Mouse (Mus musculus): Measurements from ENCODE around the gene Avpi1.
A peak's percentile ranks its signal among the peaks of the same experiment; 100 is the strongest.

The Avpi1 gene

GRCm38 (mm10) chr19:42128787-42129508 is at the start of gene Avpi1:
Avpi1 (minus strand) TSS chr19:42129059.
- peak; percentile 99 for DNase-seq (ENCODE audit: low spot score)

DNA sequence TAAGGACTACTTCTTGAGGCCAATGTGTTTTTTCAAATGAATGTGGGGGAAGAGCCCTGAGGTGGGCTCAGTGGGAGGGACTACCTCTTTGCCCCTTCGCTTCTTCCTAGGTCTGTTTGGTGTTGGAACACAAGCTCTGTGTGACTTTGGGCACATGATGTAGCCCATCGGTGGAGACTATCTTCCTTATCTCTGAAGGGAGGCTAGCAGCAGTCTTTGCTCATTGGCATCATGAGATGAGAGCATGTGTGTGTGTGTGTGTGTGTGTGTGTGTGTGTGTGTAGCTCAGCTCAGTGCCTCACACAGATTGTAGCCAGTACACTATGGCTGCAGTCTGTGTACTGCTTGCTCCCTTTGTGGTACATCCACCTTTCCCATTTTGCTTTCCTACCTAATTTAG is 48.6 kb upstream of the Avpi1 start:
- no peak for DNase-seq (ENCODE audit: low spot score)

- DNase-seq (ENCODE audit: low spot score): no peak
These were observed 48.0 kb upstream of the Avpi1 start for GRCm38 (mm10) chr19:42176841-42177240.

DNA sequence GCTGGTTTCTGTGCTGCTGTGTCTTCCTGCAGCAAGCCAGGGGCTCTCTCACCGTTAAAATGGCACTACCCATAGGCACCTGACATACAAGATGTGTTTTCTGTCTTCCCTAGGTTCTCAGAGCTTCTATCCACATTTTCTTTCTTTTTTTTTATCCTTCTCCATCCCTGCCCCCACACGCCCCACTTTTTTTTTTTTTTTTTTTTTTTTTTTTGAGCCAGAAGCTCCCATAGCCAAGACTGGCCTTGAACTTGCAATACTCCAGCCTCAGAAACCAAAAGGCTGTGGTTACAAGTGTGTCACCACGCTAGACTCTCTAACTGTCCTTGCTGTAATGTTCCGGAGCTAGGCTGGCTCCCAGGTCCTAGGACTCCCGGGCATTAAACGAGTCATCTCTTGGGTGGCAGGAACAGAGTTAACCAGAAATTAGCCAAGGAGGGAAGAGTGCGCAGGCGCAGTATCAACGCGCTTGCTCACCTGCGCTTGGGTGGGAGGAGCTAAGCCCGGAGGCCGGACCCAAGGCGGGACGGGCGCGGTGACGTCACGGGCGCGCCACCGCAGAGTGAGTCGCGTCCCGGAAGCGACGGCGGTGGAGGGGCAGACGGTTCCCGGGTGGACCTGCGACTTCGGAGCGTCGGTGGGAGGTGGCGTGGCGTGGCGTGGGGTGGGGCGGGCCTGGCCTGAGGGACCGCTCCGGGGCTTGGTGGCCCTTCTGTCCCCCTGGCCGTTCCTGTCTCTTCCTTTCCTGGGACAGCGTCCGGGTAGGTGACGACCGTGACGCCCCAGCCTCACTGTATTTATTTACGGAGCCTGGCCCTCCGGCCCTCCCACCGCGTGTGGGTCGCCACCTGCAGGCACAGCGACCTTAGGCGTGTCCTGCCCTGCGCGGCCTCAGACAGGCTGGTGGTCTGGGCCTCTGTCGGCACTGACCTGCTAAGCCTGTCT is 41.4 kb upstream of the Avpi1 start:
- DNase-seq (ENCODE audit: low spot score): peak; percentile 95

- DNase-seq (ENCODE audit: low spot score): no peak
These were observed 40.6 kb upstream of the Avpi1 start for GRCm38 (mm10) chr19:42169322-42169975.

DNA sequence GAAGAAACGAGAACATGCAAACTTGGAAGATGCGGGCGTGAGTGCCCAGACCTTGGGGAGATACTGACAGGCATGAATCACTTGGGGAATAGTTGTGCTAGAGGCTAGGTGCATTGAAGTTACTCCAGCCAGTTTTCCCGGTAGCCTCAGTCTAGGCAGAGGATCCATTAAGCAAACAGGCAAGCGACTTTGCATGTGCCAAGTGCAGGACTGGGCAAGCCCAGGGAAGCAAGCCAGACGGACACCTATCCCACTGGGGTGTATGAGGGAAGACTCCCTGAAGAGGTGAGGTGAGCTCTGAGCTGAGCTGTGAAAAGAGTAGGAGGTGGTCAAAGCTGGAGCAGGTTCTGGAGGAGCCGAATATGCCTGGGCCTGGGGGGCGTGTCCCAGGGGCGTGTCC is 38.6 kb upstream of the Avpi1 start:
- DNase-seq (ENCODE audit: low spot score): no peak

- no peak for DNase-seq (ENCODE audit: low spot score)
These were observed 37.9 kb upstream of the Avpi1 start for GRCm38 (mm10) chr19:42166766-42167165.

DNA sequence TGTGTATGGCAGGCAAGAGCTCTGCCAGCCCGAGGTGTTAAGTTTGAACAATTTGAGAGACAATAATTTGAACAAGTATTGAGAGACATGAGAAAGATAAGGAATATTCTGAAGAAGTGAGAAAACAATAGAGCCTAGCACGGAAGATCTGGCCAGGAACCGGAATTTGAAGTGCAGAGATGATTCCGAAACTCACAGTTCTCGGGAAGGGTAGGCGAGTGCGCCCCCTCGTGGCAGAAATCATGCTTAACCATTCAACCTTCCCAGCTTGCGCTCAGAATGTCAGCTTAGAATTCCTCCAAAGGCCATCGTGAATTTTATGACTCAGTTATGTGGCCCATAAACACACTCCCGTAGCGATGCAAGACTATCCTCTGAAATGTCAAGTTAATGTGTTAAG is 37.3 kb upstream of the Avpi1 start:
- peak; percentile 89 for DNase-seq (ENCODE audit: low spot score)

GRCm38 (mm10) chr19:42164188-42164587 is 35.3 kb upstream of the Avpi1 start:
- DNase-seq (ENCODE audit: low spot score): no peak

- no peak for DNase-seq (ENCODE audit: low spot score)
These were observed 34.9 kb upstream of the Avpi1 start, which contains the start of gene Zfyve27 for GRCm38 (mm10) chr19:42163764-42164163. Zfyve27 (plus strand) TSS chr19:42163951.

DNA sequence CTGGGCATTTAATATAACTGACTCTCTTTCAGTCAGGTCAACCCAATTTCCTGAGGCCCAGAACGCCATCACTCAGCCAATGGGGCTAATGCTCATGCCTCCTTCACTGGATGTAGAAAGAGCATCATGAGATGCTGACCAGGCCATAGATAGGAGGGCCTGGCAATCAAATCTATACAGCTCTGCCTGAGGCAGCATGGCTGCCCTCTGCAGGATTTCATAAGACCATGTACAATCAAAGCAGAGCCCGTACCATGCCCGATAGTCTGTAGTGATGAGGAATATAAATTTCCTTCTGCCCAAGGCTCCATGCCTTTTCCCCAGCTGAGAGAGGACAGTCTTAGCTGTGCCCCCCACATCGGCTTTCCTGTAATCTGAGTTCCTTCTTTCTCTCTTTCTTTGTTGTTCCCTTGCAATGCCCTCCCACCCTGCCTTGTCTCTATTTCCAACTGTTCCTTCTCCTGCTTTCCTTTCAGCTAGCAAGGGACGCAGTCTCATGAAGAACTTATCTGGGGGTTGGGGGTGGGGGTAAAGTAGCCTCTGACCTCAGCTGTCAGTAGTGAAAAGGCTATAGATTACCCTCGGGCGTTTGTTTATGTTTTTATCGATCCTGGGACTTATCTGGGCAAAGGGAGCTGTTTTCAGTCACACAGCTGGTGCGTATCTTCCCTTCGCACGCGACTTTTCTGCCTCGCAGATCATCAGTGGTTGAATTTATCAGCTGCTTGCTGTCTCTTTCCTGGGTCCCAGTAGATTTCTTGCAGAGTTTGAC is 29.6 kb upstream of the Avpi1 start:
- no peak for DNase-seq (ENCODE audit: low spot score)

GRCm38 (mm10) chr19:42157493-42158237 is 28.8 kb upstream of the Avpi1 start:
- no peak for DNase-seq (ENCODE audit: low spot score)

GRCm38 (mm10) chr19:42151990-42152389 is 23.1 kb upstream of the Avpi1 start:
- peak; percentile 91 for DNase-seq (ENCODE audit: low spot score)

- DNase-seq (ENCODE audit: low spot score): peak; percentile 74
These were observed 19.7 kb upstream of the Avpi1 start for GRCm38 (mm10) chr19:42148569-42148860.

- DNase-seq (ENCODE audit: low spot score): no peak
These were observed 19.1 kb upstream of the Avpi1 start for GRCm38 (mm10) chr19:42147769-42148568.

GRCm38 (mm10) chr19:42147170-42147768 is 18.4 kb upstream of the Avpi1 start, which contains the start of gene Marveld1:
Marveld1 (plus strand) TSS chr19:42147400.
- DNase-seq (ENCODE audit: low spot score): peak; percentile 92

GRCm38 (mm10) chr19:42146276-42147010 is 17.6 kb upstream of the Avpi1 start:
- DNase-seq (ENCODE audit: low spot score): peak; percentile 79

DNA sequence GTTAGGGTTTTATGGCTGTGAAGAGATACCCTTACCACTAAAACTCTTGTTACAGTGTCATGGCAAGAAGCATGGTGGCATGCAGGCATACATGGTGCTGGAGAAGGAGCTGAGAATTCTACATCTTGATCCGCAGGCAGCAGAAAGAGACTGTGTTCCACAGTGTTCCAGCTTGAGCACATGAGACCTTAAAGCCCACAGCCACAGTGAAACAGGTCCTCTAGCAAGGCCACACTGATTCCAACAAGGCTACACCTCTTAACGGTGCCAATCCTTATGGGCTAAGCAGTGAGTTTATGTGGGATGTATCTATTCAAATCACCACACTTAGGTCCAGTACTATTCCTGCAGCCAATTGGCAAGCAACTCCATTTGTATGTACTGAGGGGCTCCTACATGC is 16.9 kb upstream of the Avpi1 start:
- no peak for DNase-seq (ENCODE audit: low spot score)

- peak; percentile 78 for DNase-seq (ENCODE audit: low spot score)
These were observed 16.4 kb upstream of the Avpi1 start for GRCm38 (mm10) chr19:42145210-42145609.
